Mouse (Mus musculus): ENCODE data around the gene Kifc5b.

DNA sequence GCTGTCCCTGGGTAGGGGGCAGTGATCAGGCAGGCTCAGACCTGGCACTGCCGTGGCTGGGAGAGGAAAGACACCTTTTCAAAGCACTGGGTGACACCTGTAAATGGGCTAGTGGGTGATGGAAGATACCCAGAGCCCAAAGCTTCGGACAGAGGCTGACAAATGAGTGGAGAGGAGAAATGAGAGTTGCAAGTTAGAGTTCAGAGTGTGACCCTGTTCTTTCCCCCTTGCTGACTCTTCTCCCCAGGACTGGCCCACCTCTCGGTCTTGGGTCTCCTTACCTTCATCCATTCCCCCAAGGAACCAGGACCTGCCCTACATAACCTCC lies 23.0 kb downstream of the Kifc5b start:
- TF ChIP-seq POLR2A (IDR thresholded peaks at IDR 0.05; ENCODE audit: borderline replicate concordance, low read depth, low read length): no peak
- no peak for TF ChIP-seq CTCF (IDR thresholded peaks at IDR 0.05; ENCODE audit: low read depth, low read length)
